Mouse (Mus musculus) MEL (cell line): Measurements from ENCODE around the gene Tgfb1. TPM values are rescaled to one million over a fixed set of nuclear protein-coding genes. Genes with fewer than 3 reads are reported as not detected.
A peak's percentile ranks its signal among the peaks of the same experiment; 100 is the strongest.

Experiments used
- DNase-seq: peaks from one replicate; pipeline ENCODE4 v3.0.0; 2011; ENCODE audit warnings: low read depth, low spot score
- H3K27ac ChIP-seq: 2 replicates; pipeline ENCODE4 v1.5.1; 2012; ENCODE audit warnings: low read depth, mild to moderate bottlenecking, control low read depth, low read length, moderate library complexity; ENCODE audit not compliant: control insufficient read depth
- H3K27me3 ChIP-seq, 2 experiments: fragments of 150-350 bp in 1 of 2; sonication (generic) in 1 of 2; 2 replicates each; pipeline ENCODE4 v1.6.1; 2012; ENCODE audit warnings: low read length in 2 of 2, mild to moderate bottlenecking in 2 of 2, improper control_type of control experiment in 1 of 2, moderate library complexity in 1 of 2; ENCODE audit not compliant: insufficient read depth in 2 of 2, control insufficient read depth in 1 of 2
- H3K36me3 ChIP-seq, 2 experiments: 2 replicates each; pipeline ENCODE4 v1.6.1; 2012 to 2014; ENCODE audit warnings: low read length in 2 of 2, improper control_type of control experiment in 1 of 2, inconsistent platforms in 1 of 2, mild to moderate bottlenecking in 1 of 2; ENCODE audit not compliant: insufficient read depth in 2 of 2, control insufficient read depth in 1 of 2
- H3K4me1 ChIP-seq, 2 experiments: fragments of 150-350 bp in 1 of 2; sonication (generic) in 1 of 2; 2 replicates each; pipeline ENCODE4 v1.6.1; 2012; ENCODE audit warnings: low read length in 2 of 2, improper control_type of control experiment in 1 of 2, mild to moderate bottlenecking in 1 of 2; ENCODE audit not compliant: insufficient read depth in 2 of 2, control insufficient read depth in 1 of 2
- H3K4me3 ChIP-seq, 2 experiments: fragments of 150-350 bp in 1 of 2; sonication (generic) in 1 of 2; 2 replicates each; pipeline ENCODE4 v1.5.1; 2012; ENCODE audit warnings: low read depth in 2 of 2, low read length in 2 of 2, mild to moderate bottlenecking in 2 of 2, moderate library complexity in 2 of 2, control low read depth in 1 of 2, improper control_type of control experiment in 1 of 2; ENCODE audit not compliant: control insufficient read depth in 1 of 2, insufficient read depth in 1 of 2
- H3K79me2 ChIP-seq: 2 replicates; pipeline ENCODE4 v1.6.1; 2012; ENCODE audit warnings: mild to moderate bottlenecking, low read length, moderate library complexity; ENCODE audit not compliant: control insufficient read depth, poor library complexity, insufficient read depth
- H3K9ac ChIP-seq: 2 replicates; pipeline ENCODE4 v1.6.1; 2012; ENCODE audit warnings: low read depth, mild to moderate bottlenecking, control low read depth, low read length, moderate library complexity; ENCODE audit not compliant: control insufficient read depth, poor library complexity, severe bottlenecking
- H3K9me3 ChIP-seq: fragments of 150-350 bp; sonication (generic); replicated peaks from 2 replicates; pipeline ENCODE4 v1.6.1; 2012; ENCODE audit warnings: mild to moderate bottlenecking, low read length, improper control_type of control experiment, moderate library complexity; ENCODE audit not compliant: insufficient read depth
- CHD2 ChIP-seq: IDR thresholded peaks from 2 replicates; pipeline ENCODE4 v1.6.1; 2011; ENCODE audit warnings: low read length, improper control_type of control experiment
- ELF1 ChIP-seq: IDR thresholded peaks from 2 replicates; pipeline ENCODE4 v1.6.1; 2014; ENCODE audit warnings: low read depth, mild to moderate bottlenecking, inconsistent platforms, low read length, improper control_type of control experiment, moderate library complexity
- EP300 ChIP-seq, 2 experiments: IDR thresholded peaks; 2 replicates each; pipeline ENCODE4 v1.6.1; 2011; ENCODE audit warnings: improper control_type of control experiment in 2 of 2, low read length in 2 of 2, low read depth in 1 of 2, mild to moderate bottlenecking in 1 of 2
- GATA1 ChIP-seq: IDR thresholded peaks from 2 replicates; pipeline ENCODE4 v1.6.1; 2011; ENCODE audit warnings: low read depth, low read length, improper control_type of control experiment
- HCFC1 ChIP-seq: IDR thresholded peaks from 2 replicates; pipeline ENCODE4 v1.6.1; 2012; ENCODE audit warnings: low read depth, mild to moderate bottlenecking, inconsistent platforms, low read length, improper control_type of control experiment, moderate library complexity
- JUND ChIP-seq: IDR thresholded peaks from 2 replicates; pipeline ENCODE4 v1.6.1; 2011; ENCODE audit warnings: low read depth, mild to moderate bottlenecking, improper control_type of control experiment, low read length
- KAT2A ChIP-seq: conservative IDR thresholded peaks from 2 replicates; pipeline ENCODE4 v1.6.1; 2012; ENCODE audit warnings: low read depth, low read length, improper control_type of control experiment, inconsistent platforms
- MAX ChIP-seq: IDR thresholded peaks from 2 replicates; pipeline ENCODE4 v1.6.1; 2011; ENCODE audit warnings: low read length, improper control_type of control experiment
- MAZ ChIP-seq: IDR thresholded peaks from 2 replicates; pipeline ENCODE4 v1.6.1; 2012; ENCODE audit warnings: low read depth, mild to moderate bottlenecking, inconsistent platforms, low read length, improper control_type of control experiment
- NELFE ChIP-seq: IDR thresholded peaks from 2 replicates; pipeline ENCODE4 v1.6.1; 2011; ENCODE audit warnings: low read depth, low read length, improper control_type of control experiment
- NRF1 ChIP-seq: IDR thresholded peaks from 2 replicates; pipeline ENCODE4 v1.6.1; 2014; ENCODE audit warnings: low read depth, mild to moderate bottlenecking, inconsistent platforms, low read length, improper control_type of control experiment, moderate library complexity; ENCODE audit not compliant: poor library complexity, insufficient read depth, severe bottlenecking
- POLR2A ChIP-seq, 2 experiments: IDR thresholded peaks; 2 replicates each; pipeline ENCODE4 v1.6.1; 2011 to 2012; ENCODE audit warnings: low read length in 2 of 2, mild to moderate bottlenecking in 2 of 2, control low read depth in 1 of 2, improper control_type of control experiment in 1 of 2, low read depth in 1 of 2, moderate library complexity in 1 of 2; ENCODE audit not compliant: control insufficient read depth in 1 of 2, insufficient read depth in 1 of 2, poor library complexity in 1 of 2
- POLR2AphosphoS2 ChIP-seq: IDR thresholded peaks from 2 replicates; pipeline ENCODE4 v1.6.1; 2011; ENCODE audit warnings: low read length, improper control_type of control experiment
- POLR2AphosphoS5 ChIP-seq: IDR thresholded peaks from 2 replicates; pipeline ENCODE4 v1.6.1; 2012; ENCODE audit warnings: low read depth, borderline replicate concordance, mild to moderate bottlenecking, inconsistent platforms, low read length, moderate library complexity, mixed read lengths
- RCOR1 ChIP-seq: IDR thresholded peaks from 2 replicates; pipeline ENCODE4 v1.6.1; 2012; ENCODE audit warnings: low read depth, mild to moderate bottlenecking, inconsistent platforms, low read length, improper control_type of control experiment
- SIN3A ChIP-seq: IDR thresholded peaks from 2 replicates; pipeline ENCODE4 v1.6.1; 2012; ENCODE audit warnings: low read length, improper control_type of control experiment, inconsistent platforms
- SMC3 ChIP-seq: IDR thresholded peaks from 2 replicates; pipeline ENCODE4 v1.6.1; 2011; ENCODE audit warnings: low read depth, low read length, improper control_type of control experiment
- TAL1 ChIP-seq: IDR thresholded peaks from 2 replicates; pipeline ENCODE4 v1.6.1; 2012; ENCODE audit warnings: mild to moderate bottlenecking, inconsistent platforms, low read length, moderate library complexity, mixed read lengths
- TBP ChIP-seq: IDR thresholded peaks from 2 replicates; pipeline ENCODE4 v1.8.0; 2011; ENCODE audit warnings: low read depth, low read length, improper control_type of control experiment
- TCF12 ChIP-seq: IDR thresholded peaks from 2 replicates; pipeline ENCODE4 v1.6.1; 2014; ENCODE audit warnings: low read depth, mild to moderate bottlenecking, inconsistent platforms, low read length, improper control_type of control experiment, moderate library complexity
- USF1 ChIP-seq: IDR thresholded peaks from 2 replicates; pipeline ENCODE4 v1.6.1; 2014; ENCODE audit warnings: low read depth, mild to moderate bottlenecking, inconsistent platforms, low read length, improper control_type of control experiment, moderate library complexity
- ZC3H11A ChIP-seq: IDR thresholded peaks from 2 replicates; pipeline ENCODE4 v1.6.1; 2012; ENCODE audit warnings: low read depth, mild to moderate bottlenecking, inconsistent platforms, low read length, improper control_type of control experiment
- ZKSCAN1 ChIP-seq: IDR thresholded peaks from 2 replicates; pipeline ENCODE4 v1.6.1; 2012; ENCODE audit warnings: low read depth, mild to moderate bottlenecking, inconsistent platforms, low read length, improper control_type of control experiment, moderate library complexity
- ZMIZ1 ChIP-seq: IDR thresholded peaks from 2 replicates; pipeline ENCODE4 v1.6.1; 2012; ENCODE audit warnings: low read depth, mild to moderate bottlenecking, inconsistent platforms, low read length, improper control_type of control experiment, moderate library complexity
- ZNF384 ChIP-seq: IDR thresholded peaks from 2 replicates; pipeline ENCODE4 v1.6.1; 2012; ENCODE audit warnings: low read depth, mild to moderate bottlenecking, inconsistent platforms, low read length, improper control_type of control experiment
- polyA plus RNA-seq, 2 experiments: library from polyadenylated mRNA; stranded (reverse) in 1 of 2; unstranded in 1 of 2; fragments of >175 nt in 1 of 2; fragments of >200 nt in 1 of 2; gene quantifications; 2 replicates each; pipeline versions ENCODE4 v1.2.1 to v1.2.4; 2012; ENCODE audit warnings: low replicate concordance in 2 of 2, low read depth in 1 of 2; ENCODE audit not compliant: insufficient read length in 2 of 2, insufficient read depth in 1 of 2, missing spikeins in 1 of 2
- total RNA-seq: library from RNA; depleted of rRNA; stranded (reverse); fragments of 300-350 nt; gene quantifications from 2 replicates; pipeline ENCODE4 v1.2.3, GENCODE M21; 2012

Gene Tgfb1
- total and polyA plus RNA-seq, 3 experiments = 108 to 489 (median 164) TPM

DNA sequence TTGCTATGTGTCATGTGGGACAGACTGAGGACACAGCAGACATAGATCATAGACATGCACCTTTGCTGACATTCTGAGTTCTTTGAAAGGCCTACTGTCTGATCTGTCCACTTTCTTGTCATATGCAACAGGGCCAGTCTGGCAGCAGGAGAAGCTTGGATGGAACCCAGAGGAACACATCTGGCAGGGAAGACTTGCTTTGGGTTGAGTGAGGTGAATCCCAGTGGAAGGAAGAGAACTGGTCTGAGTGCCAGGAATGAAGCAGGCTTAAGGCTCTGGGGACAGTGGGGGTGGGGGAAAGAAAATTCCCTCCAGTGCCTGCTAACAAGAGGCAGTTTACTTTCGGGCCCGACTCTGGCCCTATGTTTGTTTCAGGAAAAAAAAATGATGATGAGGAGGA is 43.1 kb downstream of the Tgfb1 start:
- peaks cover 2% of the 10 kb centered on the region; the same call in 1 of the 2 replicates for H3K79me2 ChIP-seq
- peaks cover 8 to 9% of the 10 kb centered on the region in 2 experiments for H3K4me1 ChIP-seq
- H3K27ac ChIP-seq = no peak overlapping the region
- DNase-seq = no peak
- no peaks in the 10 kb centered on the region for H3K27me3 ChIP-seq
- no peaks in the 10 kb centered on the region for H3K9me3 ChIP-seq
- no peak overlapping the region for H3K4me3 ChIP-seq
- H3K9ac ChIP-seq = no peak overlapping the region
- H3K36me3 ChIP-seq = peaks cover 8 to 51% of the 10 kb centered on the region in 2 experiments
- TF ChIP-seq SIN3A = no peak
- TF ChIP-seq CHD2 = no peak
- TF ChIP-seq ZNF384 = no peak
- no peak for TF ChIP-seq POLR2A (IDR thresholded peaks at IDR 0.05; ENCODE audit: control insufficient read depth in 1 of 2, insufficient read depth in 1 of 2, low read depth in 1 of 2, low read length in 2 of 2, poor library complexity in 1 of 2)
- TF ChIP-seq USF1 = no peak
- TF ChIP-seq TCF12 = no peak

DNA sequence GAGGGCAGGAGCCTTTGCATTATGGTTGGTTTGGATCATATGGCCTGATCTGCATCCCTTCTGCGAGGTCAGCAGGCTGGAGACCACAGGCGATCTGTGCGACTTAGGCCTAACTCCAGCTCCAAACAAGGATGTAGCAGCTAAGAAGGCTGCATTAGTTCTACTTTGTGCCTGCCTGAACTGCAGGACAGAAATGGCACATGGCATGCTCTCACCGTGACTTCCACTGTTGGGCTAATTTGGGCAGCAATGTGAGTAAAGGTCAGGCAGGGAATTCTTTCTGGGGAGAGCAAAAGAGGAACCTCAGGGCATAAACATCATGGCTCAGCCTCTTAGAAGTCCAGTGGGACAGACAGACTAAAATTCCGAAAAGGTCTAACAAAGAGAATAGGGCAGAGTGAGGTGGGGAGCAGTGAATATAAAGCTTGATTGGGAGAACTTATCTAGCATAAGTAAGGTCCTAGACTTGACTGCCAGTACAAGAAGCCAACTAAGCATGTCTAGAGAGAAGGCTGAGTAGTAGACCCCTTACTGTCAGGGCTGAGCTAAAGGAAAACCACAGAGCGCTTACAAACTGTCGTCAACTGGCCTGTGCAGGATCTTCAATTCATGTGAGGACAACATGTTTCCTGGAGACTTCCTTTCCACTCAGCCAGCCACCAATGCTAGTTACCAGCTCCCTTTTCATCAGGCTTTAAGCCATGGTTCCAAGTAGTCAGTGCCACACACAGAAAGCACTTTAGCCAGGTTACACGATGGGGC is 44.7 kb downstream of the Tgfb1 start:
- TF ChIP-seq POLR2A (IDR thresholded peaks at IDR 0.05; ENCODE audit: control insufficient read depth in 1 of 2, insufficient read depth in 1 of 2, low read depth in 1 of 2, low read length in 2 of 2, poor library complexity in 1 of 2) (no peak), TBP (no peak), EP300 (IDR thresholded peaks at IDR 0.05; ENCODE audit: low read depth in 1 of 2, low read length in 2 of 2) (no peak), NELFE (no peak), MAZ (no peak), HCFC1 (no peak), KAT2A (no peak), ZC3H11A (no peak)
- TF ChIP-seq, all 39 proteins: peak for 0
- peaks cover 16 to 24% of the 10 kb centered on the region in 2 experiments for H3K4me1 ChIP-seq
- H3K4me3 ChIP-seq = no peak overlapping the region
- H3K79me2 ChIP-seq = peaks cover 4% of the 10 kb centered on the region; the same call in 1 of the 2 replicates
- H3K9ac ChIP-seq = no peak overlapping the region
- H3K36me3 ChIP-seq = peaks cover 24 to 49% of the 10 kb centered on the region in 2 experiments
- H3K27me3 ChIP-seq = no peaks in the 10 kb centered on the region
- no peak for DNase-seq
- no peak overlapping the region for H3K27ac ChIP-seq
- H3K9me3 ChIP-seq = no peaks in the 10 kb centered on the region

DNA sequence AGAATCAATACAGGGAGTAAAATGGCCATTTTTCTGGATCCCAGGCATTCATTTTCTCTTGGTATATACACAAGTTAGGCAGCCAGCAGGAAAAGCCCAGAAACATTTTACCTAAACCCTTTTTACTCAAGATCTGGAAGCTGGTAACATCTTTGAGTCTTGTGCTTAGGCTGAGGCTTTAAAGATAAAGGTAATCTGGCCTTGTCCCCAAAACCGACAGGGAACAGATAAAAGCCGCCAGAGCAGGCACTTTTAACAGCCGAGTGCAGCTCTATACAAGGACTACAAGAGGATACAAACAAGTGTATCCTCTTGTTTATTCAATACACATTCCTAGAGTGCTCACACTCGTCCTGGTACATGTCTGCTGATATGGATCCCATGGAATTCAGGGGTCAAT is 48.2 kb downstream of the Tgfb1 start:
- Histone ChIP-seq H3K4me1 (peaks cover 27 to 39% of the 10 kb centered on the region in 2 experiments), H3K4me3 (0 out of 4 replicates have a peak overlapping the region, but pooled peaks of 1 of the 2 experiments have one; percentile 16), H3K27ac (peak overlapping the region; percentile 71), H3K27me3 (no peaks in the 10 kb centered on the region), H3K9ac (peak overlapping the region; percentile 19; the same call in 1 of the 2 replicates), H3K79me2 (peaks cover 4% of the 10 kb centered on the region; the same call in 1 of the 2 replicates), H3K36me3 (peaks cover 51 to 54% of the 10 kb centered on the region in 2 experiments), H3K9me3 (no peaks in the 10 kb centered on the region)
- DNase-seq = peak; percentile 67
- TF ChIP-seq MAX (peak; percentile 47), POLR2AphosphoS2 (no peak; the same call in 1 of the 2 replicates), JUND (0 out of 2 replicates have a peak, but pooled peaks have one; percentile 26), ELF1 (no peak), NELFE (no peak), GATA1 (peak; percentile 93), SMC3 (0 out of 2 replicates have a peak, but pooled peaks have one; percentile 5), RCOR1 (peak; percentile 91), POLR2AphosphoS5 (no peak), HCFC1 (no peak), NRF1 (peak; percentile 19; the same call in 1 of the 2 replicates), ZNF384 (no peak), TAL1 (peak; percentile 25; the same call in 1 of the 2 replicates), ZMIZ1 (no peak), TBP (no peak), ZKSCAN1 (peak; percentile 45; the same call in 1 of the 2 replicates)
